Mouse (Mus musculus) lung, postnatal 0 days (tissue): Measurements from ENCODE around the gene Tsr2.

Source experiments
- CTCF ChIP-seq: IDR thresholded peaks from 2 replicates; pipeline ENCODE4 v1.5.1; 2016; ENCODE audit warnings: antibody characterized with exemption, mild to moderate bottlenecking
- EP300 ChIP-seq: IDR thresholded peaks from 2 replicates; pipeline ENCODE4 v1.6.1; 2016; ENCODE audit warnings: antibody characterized with exemption, mild to moderate bottlenecking, control low read depth

DNA sequence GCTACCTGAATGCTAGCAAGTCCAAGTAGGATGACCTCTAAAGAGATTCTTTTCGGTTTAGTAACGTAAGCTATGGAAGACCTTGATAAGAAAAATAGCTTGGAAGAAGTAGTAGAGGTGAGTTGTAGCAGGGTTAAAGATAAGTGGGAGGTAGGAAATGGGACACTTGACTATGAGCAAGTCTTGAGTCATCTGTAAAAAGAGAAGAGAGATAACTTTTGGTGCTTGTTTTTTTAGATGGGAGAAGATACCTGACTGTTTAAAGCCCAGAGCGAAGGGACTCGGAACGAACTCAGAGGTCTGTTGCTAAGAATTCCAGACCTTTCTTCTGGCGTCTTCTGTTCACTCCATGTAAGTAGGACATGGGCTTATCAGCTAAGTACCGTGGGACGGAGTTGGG is 50.5 kb downstream of the Tsr2 start, which contains the start of gene Fgd1:
- TF ChIP-seq CTCF, result no peak
- no peak for TF ChIP-seq EP300
